12 mouse cellular contexts compared by ENCODE assay signal in genomic region chr5:43845083-43845482, GRCm38 (mm10). TPM values are rescaled to one million over a fixed set of nuclear protein-coding genes. Genes with fewer than 3 reads are reported as not detected.
"Had no signal": no experiment of that assay in that cellular context is flagged by ENCODE, and none has a peak within 500 bp of the region (broad histone marks: within the 10 kb centered on the region; RNA-seq: fewer than 3 reads in every experiment).

No protein-coding gene starts in this region.

- H3K4me3 ChIP-seq: left cerebral cortex, adult 2 months; limb, embryonic 10.5 days; liver, embryonic 15.5 days; neural tube, embryonic 12.5 days had no signal

- H3K27ac ChIP-seq: left cerebral cortex, adult 2 months; limb, embryonic 10.5 days; liver, embryonic 15.5 days; neural tube, embryonic 12.5 days; stomach, postnatal 0 days had no signal

- DNase-seq: kidney, postnatal 25 days; lung, adult 2 months; lung, postnatal 36 days; midbrain, embryonic 14.5 days; thymus, adult 2 months; thymus, postnatal 25 days had no signal

- H3K4me1 ChIP-seq: liver, embryonic 15.5 days; neural tube, embryonic 12.5 days had no signal

RNA-seq across cellular contexts. Expression of gene Bst1, which starts 26.4 kb away (rescaled TPM):
- total RNA-seq: layer of hippocampus, postnatal 25 days; left cerebral cortex, adult 2 months had no signal
- polyA plus RNA-seq: midbrain, embryonic 14.5 days; neural tube, embryonic 12.5 days had no signal
